14 mouse cellular contexts compared by ENCODE assay signal in the genomic region with DNA sequence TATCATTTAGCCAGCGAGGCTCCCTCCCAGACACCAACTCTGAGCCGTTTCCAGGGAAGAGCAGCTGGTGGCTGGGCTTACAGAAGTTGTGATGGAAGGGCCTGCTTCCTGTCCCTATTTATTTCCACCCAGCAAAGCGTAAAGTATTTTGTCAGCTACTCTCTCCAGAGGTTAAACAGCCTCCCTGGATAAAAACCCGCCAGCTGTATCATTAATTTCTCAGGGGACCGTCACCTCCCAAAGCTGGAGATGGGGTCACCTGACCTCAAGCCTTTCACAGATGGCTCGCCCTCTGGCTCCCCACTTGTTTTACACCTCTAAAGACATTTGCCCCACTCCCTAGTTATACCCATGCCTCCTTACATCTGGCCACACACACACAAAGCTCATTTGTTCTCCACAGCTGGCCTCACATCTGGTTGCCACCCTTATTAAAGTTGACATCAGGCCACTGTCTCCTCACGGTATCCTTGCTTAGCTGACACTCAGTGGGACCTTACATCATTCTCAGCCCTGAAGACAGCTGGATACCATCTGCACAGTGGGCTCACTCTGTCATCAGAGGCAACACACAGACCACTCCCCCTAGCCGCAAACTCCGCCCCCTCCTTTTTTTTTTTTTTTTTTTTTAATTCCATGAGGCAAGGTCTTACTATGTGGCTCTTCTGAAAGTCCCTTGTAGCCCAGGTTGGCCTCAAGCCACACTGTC. TPM values are rescaled to one million over a fixed set of nuclear protein-coding genes. Genes with fewer than 3 reads are reported as not detected.
DNase-seq lines count a peak whose midpoint lies in the region; ATAC-seq lines count a peak whose summit lies in the region.
"Had no signal": no experiment of that assay in that cellular context is flagged by ENCODE, and none has a peak within 500 bp of the region (broad histone marks: within the 10 kb centered on the region; RNA-seq: fewer than 3 reads in every experiment).

No protein-coding gene starts in this region.

- H3K4me3 ChIP-seq in limb, embryonic 11.5 days (ENCODE audit: low read depth, low read length), result no peak overlapping the region

- H3K27me3 ChIP-seq in limb, embryonic 11.5 days (ENCODE audit: control insufficient read depth, insufficient read depth, low read length), result no peaks in the 10 kb centered on the region

- no peak overlapping the region for H3K9ac ChIP-seq in limb, embryonic 11.5 days (ENCODE audit: low read length)

- intact Hi-C loops in heart, postnatal 25 days (cut with DNase I), result no loop called here

- peaks cover 21% of the 10 kb centered on the region for H3K4me1 ChIP-seq in limb, embryonic 11.5 days (ENCODE audit: control insufficient read depth, insufficient read depth, low read length)

- peak; percentile 27 for DNase-seq in heart, postnatal 4 days
- no peak for DNase-seq in heart, postnatal 25 days (ENCODE audit: low spot score)
- DNase-seq in 3T3-L1 (ENCODE audit: low read depth, low spot score), result peak; percentile 40
- peak; percentile 68 for DNase-seq in embryo, embryonic 10.5 days (ENCODE audit: low spot score)
- DNase-seq in limb, embryonic 11.5 days (ENCODE audit: low spot score), result peak; percentile 71
- no peak for DNase-seq in layer of hippocampus, adult 9-10 months (ENCODE audit: low spot score)
- no peak for DNase-seq in adrenal gland, adult 2 months
- DNase-seq: cerebellum, postnatal 10 days; lung, postnatal 14 days had no signal

- H3K9me3 ChIP-seq in limb, embryonic 11.5 days (ENCODE audit: control insufficient read depth, low read length), result no peaks in the 10 kb centered on the region

- ATAC-seq in limb, embryonic 11.5 days (ENCODE audit: insufficient number of reproducible peaks, low FRiP score, low TSS enrichment, low read depth), result peak; percentile 71
- ATAC-seq in cerebellum, adult (ENCODE audit: insufficient number of reproducible peaks, low FRiP score, low TSS enrichment), result no peak
- ATAC-seq: forebrain, embryonic 16.5 days had no signal

- no peaks in the 10 kb centered on the region for H3K36me3 ChIP-seq in limb, embryonic 11.5 days (ENCODE audit: control insufficient read depth, insufficient read depth, low read length)

- WGBS in limb, embryonic 11.5 days, result 23% methylated on average over 9 of the region's 9 CpGs

- peak overlapping the region; percentile 58; the same call in 1 of the 2 replicates for H3K27ac ChIP-seq in limb, embryonic 11.5 days (replicated peaks; ENCODE audit: low read depth, low read length)

- no peak overlapping the region for H3K4me2 ChIP-seq in limb, embryonic 11.5 days (ENCODE audit: low read depth, severe bottlenecking)

RNA-seq across cellular contexts. Expression of gene Mycbpap, which starts 4.8 kb away (rescaled TPM):
- total RNA-seq in heart, postnatal 4 days (2021), result 1 to 10 TPM; 5.9 to 6.3 TPM
- 1 to 10 TPM in 1 of 2 experiments, under 1 TPM in 1; 0.68 to 1.1 TPM for total RNA-seq in heart, postnatal 25 days (2021)
- 4.2 and 4.9 TPM in 2 replicates for polyA plus RNA-seq in limb, embryonic 11.5 days (2014; fragmentation: Nextera tagmentation; extraction: Ambion mirVana)
- total RNA-seq in adrenal gland, adult 2 months (2021), result 1 to 10 TPM; 3.8 to 6.7 TPM
- 0.49 and 0.84 TPM in 2 replicates for polyA plus RNA-seq in adrenal gland, adult 2 months (2012; rRNA removed)
- total RNA-seq: neutrophil, adult 5-6 weeks had no signal

RNA-seq across cellular contexts. Expression of gene Rsad1, which starts 22.7 kb away (rescaled TPM):
- total RNA-seq in heart, postnatal 4 days (2021), result 10 to 100 TPM; 12.3 to 13.0 TPM
- 10 to 100 TPM; 11.3 to 11.5 TPM for total RNA-seq in heart, postnatal 25 days (2021)
- 3.1 and 4.1 TPM in 2 replicates for polyA plus RNA-seq in limb, embryonic 11.5 days (2014; fragmentation: Nextera tagmentation; extraction: Ambion mirVana)
- total RNA-seq in adrenal gland, adult 2 months (2021), result 10 to 100 TPM in 1 of 2 experiments, 1 to 10 TPM in 1; 8.4 to 13.4 TPM
- polyA plus RNA-seq in adrenal gland, adult 2 months (2012; rRNA removed), result 25.8 and 27.0 TPM in 2 replicates

RNA-seq across cellular contexts. Expression of gene Epn3, which starts 26.6 kb away (rescaled TPM):
- 10 to 100 TPM; 31.3 to 34.3 TPM for total RNA-seq in heart, postnatal 4 days (2021)
- 10 to 100 TPM; 26.7 to 29.7 TPM for total RNA-seq in heart, postnatal 25 days (2021)
- 2.8 and 3.1 TPM in 2 replicates for polyA plus RNA-seq in limb, embryonic 11.5 days (2014; fragmentation: Nextera tagmentation; extraction: Ambion mirVana)
- 10 to 100 TPM; 23.3 to 40.4 TPM for total RNA-seq in adrenal gland, adult 2 months (2021)
- polyA plus RNA-seq in adrenal gland, adult 2 months (2012; rRNA removed), result 23.0 and 25.5 TPM in 2 replicates

RNA-seq across cellular contexts. Expression of gene Chad, which starts 38.5 kb away (rescaled TPM):
- total RNA-seq in heart, postnatal 4 days (2021), result under 1 TPM; 0.61 to 0.62 TPM
- total RNA-seq in heart, postnatal 25 days (2021), result 1 to 10 TPM; 1.5 TPM
- 0.53 and 0.55 TPM in 2 replicates for polyA plus RNA-seq in limb, embryonic 11.5 days (2014; fragmentation: Nextera tagmentation; extraction: Ambion mirVana)
- total RNA-seq in adrenal gland, adult 2 months (2021), result not detected
- 0.06 and 0.13 TPM in 2 replicates for polyA plus RNA-seq in adrenal gland, adult 2 months (2012; rRNA removed)
- total RNA-seq: adrenal gland, adult 18-20 months had no signal

RNA-seq across cellular contexts. Expression of gene Spata20, which starts 40.3 kb away (rescaled TPM):
- total RNA-seq in heart, postnatal 4 days (2021), result 1 to 10 TPM in 1 of 2 experiments, under 1 TPM in 1; 0.61 to 1.5 TPM
- total RNA-seq in heart, postnatal 25 days (2021), result under 1 TPM; 0.34 to 0.42 TPM
- not detected in 2 replicates for polyA plus RNA-seq in limb, embryonic 11.5 days (2014; fragmentation: Nextera tagmentation; extraction: Ambion mirVana)
- total RNA-seq in adrenal gland, adult 2 months (2021), result not detected
- not detected in 2 replicates for polyA plus RNA-seq in adrenal gland, adult 2 months (2012; rRNA removed)
- total RNA-seq: adrenal gland, adult 18-20 months; neutrophil, adult 5-6 weeks had no signal
- polyA plus RNA-seq: heart, embryonic 14.5 days had no signal

Comparison
In these comparisons a context has a peak if more than half of its experiments do, and no peak if none do; other contexts are left out.
1. DNase-seq: peak in heart, postnatal 4 days (single experiment), 3T3-L1 (single experiment), embryo, embryonic 10.5 days (single experiment) and limb, embryonic 11.5 days (single experiment); none in heart, postnatal 25 days (single experiment), layer of hippocampus, adult 9-10 months (single experiment) and adrenal gland, adult 2 months (single experiment).